Mouse (Mus musculus) frontal cortex, adult 2 months (tissue): Measurements from ENCODE around the gene Irf8. TPM values are rescaled to one million over a fixed set of nuclear protein-coding genes. Genes with fewer than 3 reads are reported as not detected.
"Not testable (repeated sequence)": the region's sequence is repeated elsewhere in the genome, so short reads cannot be mapped to it uniquely, and the experiment has no call there.

Experiments used
- DNase-seq, 2 experiments: peaks; one replicate each; pipeline ENCODE4 v3.0.0; 2022; ENCODE audit warnings: low spot score in 1 of 2; ENCODE audit errors: extremely low spot score in 1 of 2
- polyA plus RNA-seq: library from polyadenylated mRNA; depleted of rRNA; stranded (reverse); fragments of >200 nt; gene quantifications from 2 replicates; pipeline ENCODE4 v1.2.3, GENCODE M21; 2012

The Irf8 gene
- polyA plus RNA-seq, 1 experiment = 4.5 TPM

GRCm38 (mm10) chr8:120719586-120720236 lies 16.4 kb upstream of the Irf8 start:
- DNase-seq = no peak

- no peak for DNase-seq
These were observed 13.1 kb upstream of the Irf8 start for GRCm38 (mm10) chr8:120723025-120723424.

DNA sequence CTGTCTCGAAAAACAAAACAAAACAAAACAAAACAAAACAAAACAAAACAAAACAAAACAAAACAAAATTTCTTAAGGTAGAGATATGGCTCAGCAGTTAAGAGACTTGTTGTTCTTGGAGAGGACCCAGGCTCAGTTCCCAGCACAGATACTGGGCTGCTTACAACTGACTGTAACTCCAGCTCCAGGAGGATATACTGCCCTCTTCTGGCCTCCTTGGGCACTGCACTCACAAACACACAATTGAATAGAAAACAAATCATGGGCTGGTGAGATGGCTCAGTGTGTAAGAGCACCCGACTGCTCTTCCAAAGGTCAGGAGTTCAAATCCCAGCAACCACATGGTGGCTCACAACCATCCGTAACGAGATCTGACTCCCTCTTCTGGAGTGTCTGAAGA lies 12.1 kb upstream of the Irf8 start:
- not testable (repeated sequence) for DNase-seq

DNA sequence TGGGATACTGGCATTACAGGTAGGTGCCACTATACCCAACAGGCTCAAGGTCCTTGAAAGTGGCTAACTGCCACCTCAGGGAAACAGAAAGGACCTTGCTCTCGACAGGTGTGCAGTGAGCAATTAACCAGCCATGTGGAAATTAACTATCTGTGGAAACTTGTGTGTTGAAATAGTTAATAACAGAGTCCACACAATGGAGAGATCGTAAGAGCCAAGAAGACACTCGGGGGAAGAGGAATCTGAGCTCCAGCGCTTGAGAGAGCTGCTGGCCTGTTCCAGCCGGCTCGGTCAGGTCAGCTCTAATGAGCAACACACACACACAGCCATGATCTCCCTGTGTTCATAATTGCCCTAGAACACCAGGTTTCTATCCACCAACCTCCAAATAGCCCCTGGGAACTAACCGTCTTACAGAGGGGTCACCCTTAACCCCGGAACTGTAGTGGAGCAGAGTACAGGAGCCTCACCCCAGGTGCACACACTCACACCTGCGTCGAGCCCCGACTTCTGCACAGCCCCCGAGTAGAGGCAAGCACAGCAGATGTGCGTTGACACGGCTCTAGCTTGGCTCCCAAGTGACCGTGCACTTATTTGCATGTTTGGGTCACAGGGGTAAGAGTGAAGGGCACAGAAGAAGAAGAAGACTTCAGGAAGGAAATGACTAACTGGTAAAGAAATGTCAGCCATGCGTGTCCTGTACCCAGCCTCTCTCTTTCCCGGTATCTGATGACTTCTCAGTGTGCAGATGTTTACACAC lies 11.2 kb upstream of the Irf8 start:
- no peak for DNase-seq

- DNase-seq = no peak
These were observed 10.6 kb upstream of the Irf8 start for GRCm38 (mm10) chr8:120725576-120725950.

GRCm38 (mm10) chr8:120726051-120726450 lies 10.1 kb upstream of the Irf8 start:
- DNase-seq = no peak

DNA sequence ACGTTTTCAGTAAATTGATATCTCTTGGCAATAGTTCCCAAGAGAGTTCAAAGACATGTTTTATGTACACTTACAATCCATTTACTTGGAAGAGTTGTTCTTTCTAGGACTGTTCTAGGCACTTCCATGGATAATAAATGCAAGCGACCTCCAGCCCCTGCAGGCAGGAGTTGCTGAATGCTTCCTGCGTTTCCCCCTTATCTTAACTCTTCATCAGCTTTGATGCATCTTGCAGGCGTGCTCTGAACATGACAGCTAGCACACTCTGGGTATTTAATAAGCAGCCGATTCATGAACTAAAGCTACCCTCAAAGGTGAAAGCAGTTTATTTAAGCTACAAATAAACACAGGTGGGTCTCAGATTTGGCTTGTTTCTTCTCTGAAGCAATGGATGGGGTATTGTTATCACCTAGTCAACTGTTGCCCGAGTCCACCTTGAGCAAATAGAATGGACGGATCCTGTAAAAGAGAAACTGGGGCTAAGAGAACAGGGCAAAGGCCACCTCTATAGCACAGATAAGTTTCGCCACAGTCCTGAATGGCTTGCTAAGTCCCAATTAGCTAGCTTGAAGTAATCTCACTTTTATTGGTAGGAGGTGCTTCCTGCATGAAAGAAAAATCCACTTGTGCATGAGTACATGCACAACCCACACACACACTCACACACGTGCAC lies 7.5 kb upstream of the Irf8 start:
- no peak for DNase-seq

DNA sequence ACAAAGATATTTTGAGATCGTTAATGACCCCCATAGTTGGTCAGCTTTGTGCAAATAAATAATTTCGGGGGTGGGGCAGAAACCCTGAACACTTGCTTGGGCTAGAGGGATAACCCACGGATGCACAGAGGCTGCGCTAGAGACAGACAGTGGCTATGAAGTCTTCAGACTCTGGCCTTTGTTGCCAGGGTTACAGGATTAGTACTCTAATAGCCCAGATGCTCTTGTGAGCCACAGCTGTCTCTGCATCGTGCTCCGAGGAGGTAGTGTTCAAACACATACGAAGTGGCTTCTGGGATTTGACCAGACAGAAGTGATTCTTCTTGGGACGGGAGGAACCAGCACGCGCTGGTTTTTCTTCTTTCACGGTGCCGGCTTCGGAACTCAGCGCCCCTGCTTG lies 4.6 kb upstream of the Irf8 start:
- no peak for DNase-seq

DNA sequence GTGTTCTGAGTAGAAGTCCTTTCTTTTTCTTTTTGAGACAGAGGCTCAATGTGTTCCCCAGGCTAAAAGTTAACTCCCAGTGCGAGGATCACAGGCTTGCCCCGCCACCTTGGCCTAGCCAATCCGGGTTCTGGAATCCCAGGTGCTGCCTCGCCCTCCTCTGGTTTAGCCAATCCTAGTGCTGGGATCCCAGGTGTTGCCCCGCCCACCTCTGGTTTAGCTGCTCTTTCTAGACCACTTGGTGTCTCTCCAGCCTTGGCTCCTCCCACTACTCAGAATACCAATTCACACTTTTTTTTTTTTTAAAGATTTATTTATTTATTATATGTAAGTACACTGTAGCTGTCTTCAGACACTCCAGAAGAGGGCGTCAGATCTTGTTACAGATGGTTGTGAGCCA lies 4.1 kb upstream of the Irf8 start:
- DNase-seq = no peak

DNA sequence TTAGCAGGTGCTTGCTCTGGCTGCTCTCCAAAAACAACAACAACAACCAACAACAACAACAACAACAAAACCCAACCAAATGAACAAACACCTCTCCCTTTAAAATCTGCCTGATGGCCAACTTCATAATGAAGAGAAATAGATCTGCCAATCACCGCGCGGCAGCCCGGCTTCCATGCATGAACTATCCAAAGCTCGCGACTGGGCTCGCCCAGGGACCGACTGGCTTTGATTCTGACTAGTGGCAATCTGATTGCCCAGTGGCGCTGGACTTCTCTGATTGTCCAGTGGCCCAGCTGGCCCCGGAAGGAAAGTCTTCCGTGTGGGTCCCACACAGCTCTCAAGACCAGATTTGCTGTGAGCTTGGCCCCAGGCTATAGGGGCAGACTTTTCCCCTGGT lies 328 bp downstream of the Irf8 start:
- DNase-seq = no peak

DNA sequence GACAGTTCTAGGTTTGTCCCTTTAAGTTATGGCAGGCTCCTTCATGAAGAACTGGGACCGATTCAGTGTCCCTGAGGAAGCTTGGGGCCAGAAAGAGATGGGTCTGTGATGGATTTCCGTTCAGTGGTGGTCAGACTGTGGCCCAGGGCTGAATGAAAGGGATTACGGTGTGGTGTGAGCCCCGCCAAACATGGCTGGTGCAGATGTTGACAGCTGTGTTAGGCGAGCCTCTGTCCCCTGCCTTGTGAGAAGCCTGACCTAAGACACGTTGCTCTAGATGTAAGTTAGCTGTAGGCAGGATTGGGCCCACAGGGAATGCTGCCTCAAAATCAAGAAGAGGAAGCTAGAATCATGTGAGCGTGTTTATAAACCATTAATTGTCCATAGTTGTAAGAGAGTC lies 1.0 kb downstream of the Irf8 start:
- no peak for DNase-seq

DNA sequence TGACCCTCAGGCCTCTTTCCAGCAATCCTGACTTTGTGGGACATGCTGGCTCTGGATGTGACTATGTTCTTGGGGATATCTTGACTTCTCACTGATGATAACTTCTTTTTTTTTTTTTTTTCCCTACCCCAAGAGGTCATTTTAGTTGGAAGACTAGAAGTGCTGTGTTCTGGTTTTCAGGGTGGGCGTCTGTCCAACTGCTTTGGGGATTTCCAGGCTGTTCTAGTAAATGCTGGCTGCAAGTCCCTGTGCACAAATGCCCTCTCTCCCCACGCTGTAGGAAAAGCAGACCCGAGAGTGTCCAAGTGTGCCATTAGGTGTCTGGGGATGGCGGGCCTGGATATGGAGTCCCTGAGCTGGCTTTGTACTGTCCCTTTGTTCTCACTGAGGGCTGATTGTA lies 2.6 kb downstream of the Irf8 start:
- no peak for DNase-seq

GRCm38 (mm10) chr8:120739526-120739925 lies 3.4 kb downstream of the Irf8 start:
- no peak for DNase-seq

- no peak for DNase-seq
These were observed 4.4 kb downstream of the Irf8 start for GRCm38 (mm10) chr8:120740579-120740978.

DNA sequence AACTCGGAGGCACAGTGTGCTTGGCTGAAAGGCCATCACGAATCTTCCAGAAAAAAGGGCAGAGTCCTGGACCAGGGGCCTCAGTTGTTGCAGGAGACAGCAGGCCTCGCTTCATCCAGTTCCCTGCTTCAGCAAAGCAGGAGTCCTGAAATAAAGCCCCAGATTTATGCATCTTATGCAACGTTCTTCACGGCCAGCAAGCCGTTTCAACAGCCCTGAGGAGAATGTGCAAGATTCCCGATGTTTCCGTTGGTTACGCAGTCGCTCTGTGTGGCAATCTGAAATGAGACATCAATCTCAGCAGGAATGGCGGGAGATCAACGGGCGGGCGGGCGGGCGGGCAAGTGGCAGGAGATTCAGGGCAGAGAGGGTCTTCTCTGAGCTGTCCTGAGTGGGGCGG lies 4.8 kb downstream of the Irf8 start:
- no peak for DNase-seq

DNA sequence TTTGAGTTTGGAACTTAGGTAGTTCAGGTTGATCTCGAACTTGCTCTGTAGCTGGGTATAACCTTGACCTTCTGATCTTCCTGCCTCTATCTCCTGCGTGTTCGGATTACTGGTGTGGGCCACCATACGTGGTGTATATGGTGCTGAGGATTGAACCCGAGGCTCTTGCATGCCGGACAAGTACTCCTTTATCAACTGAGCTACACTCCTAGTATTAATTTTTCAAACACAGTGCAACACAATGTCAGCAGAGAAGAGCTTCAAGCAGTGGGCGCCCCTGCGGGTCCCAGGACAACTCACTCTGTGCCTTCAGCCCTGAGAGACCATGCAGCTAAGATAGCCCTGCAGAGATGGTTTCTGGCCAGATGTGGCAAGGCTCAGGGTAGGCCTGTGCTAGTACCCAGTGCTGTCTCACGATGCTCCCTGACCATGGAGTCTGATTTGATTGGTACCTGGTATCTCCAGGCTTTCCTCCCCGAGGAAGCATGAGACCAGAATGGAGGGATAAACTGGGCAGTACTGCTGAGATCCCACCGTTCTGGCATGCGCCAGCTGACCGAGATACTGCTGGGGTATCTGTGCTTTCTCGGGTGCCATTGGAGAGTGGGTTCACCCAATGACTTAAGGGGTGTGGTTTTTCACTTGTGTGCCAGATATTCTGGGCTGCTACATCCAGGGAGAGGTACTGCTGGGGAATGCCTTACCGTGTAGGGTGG lies 5.8 kb downstream of the Irf8 start:
- no peak for DNase-seq

DNA sequence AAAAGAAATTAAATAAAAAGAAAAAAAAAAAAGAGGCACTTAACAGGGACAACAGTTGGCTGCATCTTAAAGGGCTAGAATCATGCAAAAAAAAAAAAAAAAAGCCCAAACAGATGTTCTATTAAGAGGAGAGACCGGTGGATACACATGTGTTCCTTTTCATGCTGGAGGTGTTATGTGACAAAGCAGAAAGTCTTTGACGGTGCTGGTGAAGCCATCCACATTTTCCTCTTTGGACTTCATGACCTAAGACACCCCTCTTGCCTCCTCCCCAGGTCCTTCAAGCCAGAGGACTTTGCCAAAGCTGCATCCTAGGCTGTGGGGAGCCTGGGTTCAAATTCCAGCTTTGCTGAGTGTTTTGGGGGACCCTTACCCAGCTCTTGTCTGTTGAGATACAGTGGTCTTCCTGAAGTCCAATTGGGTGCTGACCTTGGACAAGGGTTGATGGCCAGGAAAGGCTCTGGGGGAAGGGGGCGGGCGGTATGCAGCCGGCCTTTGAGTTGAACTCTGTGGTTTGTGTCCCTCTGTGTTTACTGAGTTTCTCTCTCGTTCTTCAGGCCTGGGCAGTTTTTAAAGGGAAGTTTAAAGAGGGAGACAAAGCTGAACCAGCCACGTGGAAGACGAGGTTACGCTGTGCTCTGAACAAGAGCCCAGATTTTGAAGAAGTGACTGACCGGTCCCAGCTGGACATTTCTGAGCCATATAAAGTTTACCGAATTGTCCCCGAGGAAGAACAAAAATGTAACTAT lies 7.2 kb downstream of the Irf8 start:
- DNase-seq = no peak

- no peak for DNase-seq
These were observed 7.7 kb downstream of the Irf8 start for GRCm38 (mm10) chr8:120743898-120744290.

DNA sequence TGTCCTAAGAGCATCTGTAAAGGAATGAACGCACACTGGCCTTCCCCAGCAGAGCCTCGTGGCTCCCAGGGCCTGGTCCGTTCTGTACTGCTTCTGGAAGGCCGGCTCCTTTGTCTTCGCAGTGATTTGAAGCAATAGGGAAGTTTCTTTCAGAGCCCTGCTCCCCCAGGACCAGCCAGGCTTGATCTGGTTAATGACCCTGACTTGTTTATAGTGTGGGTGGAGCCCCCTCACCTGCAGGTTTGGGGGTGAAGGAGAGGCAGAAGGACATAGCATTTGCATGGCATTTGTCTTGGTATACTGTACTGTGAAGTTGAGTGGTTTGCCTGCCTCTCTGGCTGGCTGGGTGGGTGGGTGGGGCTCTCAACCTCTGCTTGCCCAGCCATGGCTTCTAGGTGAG lies 8.3 kb downstream of the Irf8 start:
- no peak for DNase-seq

- DNase-seq = no peak
These were observed 9.1 kb downstream of the Irf8 start for GRCm38 (mm10) chr8:120745226-120745625.
